In the genomic region with DNA sequence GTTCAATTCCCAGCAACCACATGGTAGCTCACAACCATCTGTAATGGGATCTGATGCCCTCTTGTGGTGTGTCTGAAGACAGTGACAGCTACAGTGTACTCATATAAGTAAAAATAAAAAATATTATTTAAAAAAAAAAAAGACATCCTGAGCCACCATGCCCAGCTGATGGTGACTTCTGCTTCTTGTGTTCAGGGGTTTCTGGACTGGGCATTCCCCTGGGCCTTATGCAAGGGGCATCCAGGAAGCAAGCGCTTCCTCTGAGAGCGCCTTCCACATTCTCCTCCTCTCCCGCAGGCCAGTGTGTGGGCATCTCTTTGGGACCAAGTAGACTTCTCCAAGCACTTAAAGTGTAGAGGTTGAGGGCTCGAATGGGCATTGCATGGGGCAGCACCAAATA, we compare ENCODE assay signal across 12 mouse cellular contexts.
"Had no signal": no experiment of that assay in that cellular context is flagged by ENCODE, and none has a peak within 500 bp of the region (broad histone marks: within the 10 kb centered on the region; RNA-seq: fewer than 3 reads in every experiment).

No protein-coding gene starts in this region.

- H3K4me2 ChIP-seq: kidney, embryonic 15.5 days; liver, embryonic 11.5 days; lung, embryonic 15.5 days; neural tube, embryonic 12.5 days had no signal

- DNase-seq: kidney, adult 2 months; kidney, postnatal 36 days; liver, postnatal 0 days; midbrain, embryonic 14.5 days; thymus, adult 18-20 months; thymus, postnatal 14 days had no signal

- H3K9ac ChIP-seq: kidney, embryonic 15.5 days; liver, postnatal 0 days; lung, embryonic 15.5 days; neural tube, embryonic 12.5 days had no signal

- H3K4me3 ChIP-seq: kidney, embryonic 15.5 days; limb, embryonic 10.5 days; lung, embryonic 15.5 days; neural tube, embryonic 12.5 days had no signal

- H3K9me3 ChIP-seq: kidney, embryonic 15.5 days; limb, embryonic 10.5 days; lung, embryonic 15.5 days; neural tube, embryonic 12.5 days had no signal

- H3K36me3 ChIP-seq: kidney, embryonic 15.5 days; limb, embryonic 10.5 days; lung, embryonic 15.5 days; neural tube, embryonic 12.5 days had no signal

- H3K27ac ChIP-seq: kidney, embryonic 15.5 days; limb, embryonic 10.5 days; lung, embryonic 15.5 days; neural tube, embryonic 12.5 days had no signal

- H3K27me3 ChIP-seq: kidney, embryonic 15.5 days; lung, embryonic 15.5 days; neural tube, embryonic 12.5 days had no signal

- ATAC-seq: intestine, embryonic 16.5 days; liver, postnatal 0 days had no signal
